Mouse (Mus musculus) embryonic fibroblast, embryonic 13.5 days (primary cell): ENCODE results near the gene Pon1.

ENCODE experiments used
- CTCF ChIP-seq: IDR thresholded peaks from 2 replicates; pipeline ENCODE4 v1.5.1; 2011; ENCODE audit warnings: mild to moderate bottlenecking, control low read depth, low read length, moderate library complexity, borderline replicate concordance; ENCODE audit not compliant: insufficient read depth
- POLR2A ChIP-seq: IDR thresholded peaks from 2 replicates; pipeline ENCODE4 v1.6.1; 2011; ENCODE audit warnings: low read depth, mild to moderate bottlenecking, control low read depth, low read length, moderate library complexity

- TF ChIP-seq CTCF (no peak), POLR2A (no peak)
Measured at GRCm38 (mm10) chr6:5186229-5186950, 7.4 kb downstream of the Pon1 start.
